Mouse (Mus musculus) heart, postnatal 0 days (tissue): ENCODE measurements at regions not wholly inside any gene's neighbourhood (a gene's known extent, or its start where the extent isn't known, plus 50 kb on each side); places are given as distances from the start of the nearest gene placed in this dataset.

ENCODE experiments used
- ATAC-seq: fragments of 200-750 bp; cut with Nextera tagmentation; 2 replicates; pipeline ENCODE4 v1.8.0; 2017; ENCODE audit warnings: low read depth, moderate number of reproducible peaks, moderate library complexity; ENCODE audit not compliant: insufficient read depth
- DNase-seq: peaks from one replicate; pipeline ENCODE4 v3.0.0-alpha.2; 2016; ENCODE audit warnings: low spot score
- H3K27ac ChIP-seq: fragments of 300-500 bp; sonication (generic); 2 replicates; pipeline ENCODE4 v1.5.1; 2014; ENCODE audit warnings: low read depth, mild to moderate bottlenecking
- H3K27me3 ChIP-seq: fragments of 300-500 bp; sonication (generic); 2 replicates; pipeline ENCODE4 v1.6.1; 2014; ENCODE audit warnings: low read length, mixed read lengths; ENCODE audit not compliant: control insufficient read depth, insufficient read depth
- H3K36me3 ChIP-seq: fragments of 300-500 bp; sonication (generic); replicated peaks from 2 replicates; pipeline ENCODE4 v1.6.1; 2014; ENCODE audit warnings: low read length, mixed read lengths; ENCODE audit not compliant: control insufficient read depth, insufficient read depth
- H3K4me1 ChIP-seq: fragments of 300-500 bp; sonication (generic); 2 replicates; pipeline ENCODE4 v1.6.1; 2014; ENCODE audit warnings: antibody characterized with exemption; ENCODE audit not compliant: control insufficient read depth, insufficient read depth
- H3K4me2 ChIP-seq: fragments of 300-500 bp; sonication (generic); 2 replicates; pipeline ENCODE4 v1.6.1; 2014; ENCODE audit warnings: low read depth, mild to moderate bottlenecking, low read length, moderate library complexity
- H3K4me3 ChIP-seq: fragments of 300-500 bp; sonication (generic); 2 replicates; pipeline ENCODE4 v1.5.1; 2014; ENCODE audit warnings: low read depth, low read length
- H3K9ac ChIP-seq: fragments of 300-500 bp; sonication (generic); replicated peaks from 2 replicates; pipeline ENCODE4 v1.6.1; 2014; ENCODE audit warnings: low read depth, low read length, mixed read lengths
- H3K9me3 ChIP-seq: fragments of 300-500 bp; sonication (generic); replicated peaks from 2 replicates; pipeline ENCODE4 v1.6.1; 2016; ENCODE audit warnings: low read length; ENCODE audit not compliant: control insufficient read depth
- CTCF ChIP-seq: IDR thresholded peaks from 2 replicates; pipeline ENCODE4 v1.5.1; 2016; ENCODE audit warnings: antibody characterized with exemption, control low read depth, low read depth
- EP300 ChIP-seq: IDR thresholded peaks from 2 replicates; pipeline ENCODE4 v1.6.1; 2016; ENCODE audit warnings: antibody characterized with exemption, low read depth
- WGBS: fragments of 180-500 bp; shearing (Covaris S2); extraction: QIAGEN DNeasy Blood & Tissue Kit; methylation state at CpG from one replicate; pipeline ENCODE4 v1.1.7; 2014; 5-methylcytosine and 5-hydroxymethylcytosine counted together

GRCm38 (mm10) chr9:41333526-41333925, 172.0 kb upstream of the Ubash3b start:
- Histone ChIP-seq H3K9me3 (no peaks in the 10 kb centered on the region), H3K4me2 (no peak overlapping the region), H3K27me3 (no peaks in the 10 kb centered on the region), H3K27ac (no peak overlapping the region), H3K9ac (no peak overlapping the region), H3K36me3 (no peaks in the 10 kb centered on the region), H3K4me3 (no peak overlapping the region), H3K4me1 (peaks cover 4% of the 10 kb centered on the region; the same call in 1 of the 2 replicates)
- TF ChIP-seq EP300 (no peak), CTCF (no peak)
- 93% methylated on average over 1 of the region's 1 CpGs for WGBS
- ATAC-seq = no peak
- no peak for DNase-seq

DNA sequence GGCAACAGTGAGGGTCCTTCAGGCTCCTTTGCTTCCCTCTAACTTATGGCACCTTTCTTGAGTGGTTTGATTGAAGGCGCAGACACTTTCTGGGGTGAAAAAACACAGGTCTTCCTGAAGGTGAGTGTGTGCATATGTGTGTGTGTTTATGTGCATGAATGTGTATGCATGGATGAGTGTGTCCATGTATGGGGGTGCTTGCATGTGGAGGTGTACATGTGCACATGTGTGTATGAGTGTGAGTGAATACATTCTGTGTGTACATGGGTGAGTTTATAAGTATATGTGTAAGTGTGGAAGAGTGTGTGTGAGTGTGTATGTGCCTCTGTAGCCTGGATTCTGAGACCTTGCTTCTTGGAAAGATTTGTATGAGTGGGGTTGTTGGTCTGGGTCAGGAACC, 167.5 kb upstream of the Ubash3b start:
- H3K4me3 ChIP-seq = no peak overlapping the region
- no peak overlapping the region for H3K9ac ChIP-seq
- peak overlapping the region; percentile 15; the same call in 1 of the 2 replicates for H3K4me2 ChIP-seq
- H3K9me3 ChIP-seq = no peaks in the 10 kb centered on the region
- no peaks in the 10 kb centered on the region for H3K36me3 ChIP-seq
- no peaks in the 10 kb centered on the region for H3K27me3 ChIP-seq
- no peak overlapping the region for H3K27ac ChIP-seq
- TF ChIP-seq CTCF (no peak), EP300 (no peak)
- 0 out of 2 replicates have a peak, but pooled peaks cover 12% of the 10 kb centered on the region for H3K4me1 ChIP-seq
- DNase-seq = no peak
- WGBS = 100% methylated on average over 1 of the region's 1 CpGs
- ATAC-seq = no peak

DNA sequence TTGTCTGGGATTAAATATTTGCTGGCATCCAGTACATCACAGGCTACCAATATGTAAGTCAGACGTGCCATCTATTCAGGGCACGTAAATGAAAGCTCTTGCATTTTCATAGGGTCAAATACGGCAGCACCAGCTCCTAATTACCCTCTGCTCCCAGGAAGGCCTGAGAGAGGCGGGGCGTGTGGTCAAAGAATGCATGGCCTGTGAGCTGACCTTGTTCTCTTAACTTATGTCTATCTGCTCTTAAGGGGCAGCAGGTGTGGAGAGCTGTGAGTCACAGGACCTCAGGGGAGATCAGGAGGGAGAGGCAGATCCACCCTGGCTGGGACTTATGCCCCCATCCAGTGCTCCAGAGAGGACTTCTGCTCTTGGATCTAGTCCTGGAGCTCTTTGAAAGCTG, 167.0 kb upstream of the Ubash3b start:
- H3K4me2 ChIP-seq = peak overlapping the region; percentile 15
- no peaks in the 10 kb centered on the region for H3K36me3 ChIP-seq
- 35% methylated on average over 5 of the region's 5 CpGs for WGBS
- ATAC-seq = no peak
- H3K9ac ChIP-seq = no peak overlapping the region
- 0 out of 2 replicates have a peak, but pooled peaks cover 12% of the 10 kb centered on the region for H3K4me1 ChIP-seq
- TF ChIP-seq EP300 (no peak), CTCF (no peak)
- H3K27me3 ChIP-seq = no peaks in the 10 kb centered on the region
- H3K27ac ChIP-seq = no peak overlapping the region
- no peaks in the 10 kb centered on the region for H3K9me3 ChIP-seq
- no peak overlapping the region for H3K4me3 ChIP-seq
- DNase-seq = no peak

DNA sequence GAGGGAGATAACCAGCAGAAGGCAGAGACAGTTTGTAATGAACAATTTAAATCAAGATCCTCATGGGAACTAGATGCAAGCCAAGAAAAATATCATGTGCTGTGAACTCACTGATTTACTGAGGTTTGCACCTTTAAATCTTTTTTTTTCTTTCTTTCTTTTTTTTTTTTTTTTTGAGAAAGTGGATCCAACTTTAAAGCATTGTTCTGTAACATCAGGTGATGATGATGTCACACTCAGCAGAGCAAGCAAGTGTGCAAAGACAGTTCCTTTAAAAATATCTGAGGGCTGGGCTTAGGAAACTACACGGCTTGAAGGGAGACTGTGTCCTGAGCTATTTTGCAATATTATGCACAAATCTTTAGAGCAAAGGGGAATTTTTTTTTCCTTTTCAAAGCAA, 166.6 kb upstream of the Ubash3b start:
- H3K27me3 ChIP-seq = no peaks in the 10 kb centered on the region
- ATAC-seq = no peak
- TF ChIP-seq CTCF (no peak), EP300 (no peak)
- H3K4me3 ChIP-seq = no peak overlapping the region
- WGBS = 6% methylated on average over 1 of the region's 1 CpGs
- H3K4me2 ChIP-seq = peak overlapping the region; percentile 15; the same call in 1 of the 2 replicates
- H3K27ac ChIP-seq = no peak overlapping the region
- H3K9ac ChIP-seq = no peak overlapping the region
- DNase-seq = no peak
- no peaks in the 10 kb centered on the region for H3K36me3 ChIP-seq
- H3K4me1 ChIP-seq = 0 out of 2 replicates have a peak, but pooled peaks cover 12% of the 10 kb centered on the region
- H3K9me3 ChIP-seq = no peaks in the 10 kb centered on the region

- no peak overlapping the region for H3K9ac ChIP-seq
- H3K4me2 ChIP-seq = no peak overlapping the region; the same call in 1 of the 2 replicates
- H3K27ac ChIP-seq = no peak overlapping the region
- DNase-seq (no peak), ATAC-seq (no peak)
- 74% methylated on average over 1 of the region's 1 CpGs for WGBS
- no peaks in the 10 kb centered on the region for H3K27me3 ChIP-seq
- no peaks in the 10 kb centered on the region for H3K36me3 ChIP-seq
- no peak overlapping the region for H3K4me3 ChIP-seq
- H3K9me3 ChIP-seq = no peaks in the 10 kb centered on the region
- TF ChIP-seq EP300 = no peak
- no peak for TF ChIP-seq CTCF
- H3K4me1 ChIP-seq = 0 out of 2 replicates have a peak, but pooled peaks cover 12% of the 10 kb centered on the region
Observed at GRCm38 (mm10) chr9:41327561-41327960, 166.1 kb upstream of the Ubash3b start.

- peak overlapping the region; percentile 61 for H3K27ac ChIP-seq
- TF ChIP-seq EP300 (no peak), CTCF (no peak)
- WGBS = 25% methylated on average over 10 of the region's 10 CpGs
- peak; percentile 86 for DNase-seq
- ATAC-seq = peak; percentile 80
- no peaks in the 10 kb centered on the region for H3K36me3 ChIP-seq
- no peak overlapping the region for H3K9ac ChIP-seq
- H3K4me1 ChIP-seq = 0 out of 2 replicates have a peak, but pooled peaks cover 12% of the 10 kb centered on the region
- H3K4me2 ChIP-seq = peak overlapping the region; percentile 34
- no peak overlapping the region for H3K4me3 ChIP-seq
- no peaks in the 10 kb centered on the region for H3K9me3 ChIP-seq
- no peaks in the 10 kb centered on the region for H3K27me3 ChIP-seq
Observed at GRCm38 (mm10) chr9:41326772-41327560, 165.5 kb upstream of the Ubash3b start.
